Mouse (Mus musculus): ENCODE data around the gene Tob1. TPM values are rescaled to one million over a fixed set of nuclear protein-coding genes. Genes with fewer than 3 reads are reported as not detected.

Gene Tob1
- total RNA-seq (2014; fragmentation: Nextera tagmentation), result 5.1 and 8.7 TPM in 2 replicates
- total RNA-seq (2017), result 4.4 and 7.8 TPM in 2 replicates

- ATAC-seq (replicated peaks; ENCODE audit: low FRiP score, low TSS enrichment, poor library complexity, severe bottlenecking), result peak; percentile 93
These were observed at the start of gene Tob1 for GRCm38 (mm10) chr11:94211124-94211603. Gene Tob1, plus strand, starts transcription at chr11:94211454.

- no peak for ATAC-seq (replicated peaks; ENCODE audit: low FRiP score, low TSS enrichment, poor library complexity, severe bottlenecking)
These were observed 49.2 kb upstream of the Tob1 start for GRCm38 (mm10) chr11:94161867-94162581.

- no peak for ATAC-seq (replicated peaks; ENCODE audit: low FRiP score, low TSS enrichment, poor library complexity, severe bottlenecking)
These were observed 48.1 kb upstream of the Tob1 start for GRCm38 (mm10) chr11:94163005-94163767.

GRCm38 (mm10) chr11:94165745-94166144, 45.5 kb upstream of the Tob1 start:
- no peak for ATAC-seq (replicated peaks; ENCODE audit: low FRiP score, low TSS enrichment, poor library complexity, severe bottlenecking)

GRCm38 (mm10) chr11:94168238-94168637, 43.0 kb upstream of the Tob1 start:
- ATAC-seq (replicated peaks; ENCODE audit: low FRiP score, low TSS enrichment, poor library complexity, severe bottlenecking), result no peak

GRCm38 (mm10) chr11:94169596-94169995, 41.7 kb upstream of the Tob1 start:
- no peak for ATAC-seq (replicated peaks; ENCODE audit: low FRiP score, low TSS enrichment, poor library complexity, severe bottlenecking)

GRCm38 (mm10) chr11:94171691-94172090, 39.6 kb upstream of the Tob1 start:
- ATAC-seq (replicated peaks; ENCODE audit: low FRiP score, low TSS enrichment, poor library complexity, severe bottlenecking), result no peak

- ATAC-seq (replicated peaks; ENCODE audit: low FRiP score, low TSS enrichment, poor library complexity, severe bottlenecking), result peak; percentile 50
These were observed 39.1 kb upstream of the Tob1 start for GRCm38 (mm10) chr11:94172186-94172585.

- peak; percentile 66 for ATAC-seq (replicated peaks; ENCODE audit: low FRiP score, low TSS enrichment, poor library complexity, severe bottlenecking)
These were observed 37.5 kb upstream of the Tob1 start for GRCm38 (mm10) chr11:94173726-94174146.

GRCm38 (mm10) chr11:94175288-94175687, 36.0 kb upstream of the Tob1 start:
- no peak for ATAC-seq (replicated peaks; ENCODE audit: low FRiP score, low TSS enrichment, poor library complexity, severe bottlenecking)

GRCm38 (mm10) chr11:94175694-94176093, 35.6 kb upstream of the Tob1 start:
- no peak for ATAC-seq (replicated peaks; ENCODE audit: low FRiP score, low TSS enrichment, poor library complexity, severe bottlenecking)

GRCm38 (mm10) chr11:94177841-94178585, 33.2 kb upstream of the Tob1 start:
- ATAC-seq (replicated peaks; ENCODE audit: low FRiP score, low TSS enrichment, poor library complexity, severe bottlenecking), result no peak

- no peak for ATAC-seq (replicated peaks; ENCODE audit: low FRiP score, low TSS enrichment, poor library complexity, severe bottlenecking)
These were observed 31.5 kb upstream of the Tob1 start for GRCm38 (mm10) chr11:94179768-94180167.

GRCm38 (mm10) chr11:94180194-94180593, 31.1 kb upstream of the Tob1 start:
- ATAC-seq (replicated peaks; ENCODE audit: low FRiP score, low TSS enrichment, poor library complexity, severe bottlenecking), result no peak

- ATAC-seq (replicated peaks; ENCODE audit: low FRiP score, low TSS enrichment, poor library complexity, severe bottlenecking), result no peak
These were observed 29.6 kb upstream of the Tob1 start for GRCm38 (mm10) chr11:94181694-94182093.

GRCm38 (mm10) chr11:94182711-94183110, 28.5 kb upstream of the Tob1 start:
- peak; percentile 49 for ATAC-seq (replicated peaks; ENCODE audit: low FRiP score, low TSS enrichment, poor library complexity, severe bottlenecking)

- peak; percentile 60 for ATAC-seq (replicated peaks; ENCODE audit: low FRiP score, low TSS enrichment, poor library complexity, severe bottlenecking)
These were observed 28.1 kb upstream of the Tob1 start for GRCm38 (mm10) chr11:94183120-94183519.

- no peak for ATAC-seq (replicated peaks; ENCODE audit: low FRiP score, low TSS enrichment, poor library complexity, severe bottlenecking)
These were observed 27.6 kb upstream of the Tob1 start for GRCm38 (mm10) chr11:94183671-94184070.

GRCm38 (mm10) chr11:94189579-94189978, 21.7 kb upstream of the Tob1 start:
- ATAC-seq (replicated peaks; ENCODE audit: low FRiP score, low TSS enrichment, poor library complexity, severe bottlenecking), result peak; percentile 66

GRCm38 (mm10) chr11:94190665-94191064, 20.6 kb upstream of the Tob1 start:
- no peak for ATAC-seq (replicated peaks; ENCODE audit: low FRiP score, low TSS enrichment, poor library complexity, severe bottlenecking)
